Mouse (Mus musculus) MEL (cell line): ENCODE results near the gene Lin7c. TPM values are rescaled to one million over a fixed set of nuclear protein-coding genes. Genes with fewer than 3 reads are reported as not detected.

Experiments used
- DNase-seq: peaks from one replicate; pipeline ENCODE4 v3.0.0; 2011; ENCODE audit warnings: low read depth, low spot score
- H3K27ac ChIP-seq: 2 replicates; pipeline ENCODE4 v1.5.1; 2012; ENCODE audit warnings: low read depth, mild to moderate bottlenecking, control low read depth, low read length, moderate library complexity; ENCODE audit not compliant: control insufficient read depth
- H3K27me3 ChIP-seq, 2 experiments: fragments of 150-350 bp in 1 of 2; sonication (generic) in 1 of 2; 2 replicates each; pipeline ENCODE4 v1.6.1; 2012; ENCODE audit warnings: low read length in 2 of 2, mild to moderate bottlenecking in 2 of 2, improper control_type of control experiment in 1 of 2, moderate library complexity in 1 of 2; ENCODE audit not compliant: insufficient read depth in 2 of 2, control insufficient read depth in 1 of 2
- H3K36me3 ChIP-seq, 2 experiments: 2 replicates each; pipeline ENCODE4 v1.6.1; 2012 to 2014; ENCODE audit warnings: low read length in 2 of 2, improper control_type of control experiment in 1 of 2, inconsistent platforms in 1 of 2, mild to moderate bottlenecking in 1 of 2; ENCODE audit not compliant: insufficient read depth in 2 of 2, control insufficient read depth in 1 of 2
- H3K4me1 ChIP-seq, 2 experiments: fragments of 150-350 bp in 1 of 2; sonication (generic) in 1 of 2; 2 replicates each; pipeline ENCODE4 v1.6.1; 2012; ENCODE audit warnings: low read length in 2 of 2, improper control_type of control experiment in 1 of 2, mild to moderate bottlenecking in 1 of 2; ENCODE audit not compliant: insufficient read depth in 2 of 2, control insufficient read depth in 1 of 2
- H3K4me3 ChIP-seq, 2 experiments: fragments of 150-350 bp in 1 of 2; sonication (generic) in 1 of 2; 2 replicates each; pipeline ENCODE4 v1.5.1; 2012; ENCODE audit warnings: low read depth in 2 of 2, low read length in 2 of 2, mild to moderate bottlenecking in 2 of 2, moderate library complexity in 2 of 2, control low read depth in 1 of 2, improper control_type of control experiment in 1 of 2; ENCODE audit not compliant: control insufficient read depth in 1 of 2, insufficient read depth in 1 of 2
- H3K79me2 ChIP-seq: 2 replicates; pipeline ENCODE4 v1.6.1; 2012; ENCODE audit warnings: mild to moderate bottlenecking, low read length, moderate library complexity; ENCODE audit not compliant: control insufficient read depth, poor library complexity, insufficient read depth
- H3K9ac ChIP-seq: 2 replicates; pipeline ENCODE4 v1.6.1; 2012; ENCODE audit warnings: low read depth, mild to moderate bottlenecking, control low read depth, low read length, moderate library complexity; ENCODE audit not compliant: control insufficient read depth, poor library complexity, severe bottlenecking
- H3K9me3 ChIP-seq: fragments of 150-350 bp; sonication (generic); replicated peaks from 2 replicates; pipeline ENCODE4 v1.6.1; 2012; ENCODE audit warnings: mild to moderate bottlenecking, low read length, improper control_type of control experiment, moderate library complexity; ENCODE audit not compliant: insufficient read depth
- CHD2 ChIP-seq: IDR thresholded peaks from 2 replicates; pipeline ENCODE4 v1.6.1; 2011; ENCODE audit warnings: low read length, improper control_type of control experiment
- CTCF ChIP-seq, 3 experiments: IDR thresholded peaks in 2 of 3; conservative IDR thresholded peaks in 1 of 3; 2 replicates each; pipeline ENCODE4 v1.5.1; 2011 to 2012; ENCODE audit warnings: low read length in 3 of 3, low read depth in 2 of 3, mild to moderate bottlenecking in 2 of 3, improper control_type of control experiment in 1 of 3, inconsistent platforms in 1 of 3, mixed read lengths in 1 of 3, moderate library complexity in 1 of 3; ENCODE audit not compliant: control insufficient read depth in 1 of 3, insufficient read depth in 1 of 3, poor library complexity in 1 of 3, severe bottlenecking in 1 of 3
- EP300 ChIP-seq, 2 experiments: IDR thresholded peaks; 2 replicates each; pipeline ENCODE4 v1.6.1; 2011; ENCODE audit warnings: improper control_type of control experiment in 2 of 2, low read length in 2 of 2, low read depth in 1 of 2, mild to moderate bottlenecking in 1 of 2
- GATA1 ChIP-seq: IDR thresholded peaks from 2 replicates; pipeline ENCODE4 v1.6.1; 2011; ENCODE audit warnings: low read depth, low read length, improper control_type of control experiment
- HCFC1 ChIP-seq: IDR thresholded peaks from 2 replicates; pipeline ENCODE4 v1.6.1; 2012; ENCODE audit warnings: low read depth, mild to moderate bottlenecking, inconsistent platforms, low read length, improper control_type of control experiment, moderate library complexity
- JUND ChIP-seq: IDR thresholded peaks from 2 replicates; pipeline ENCODE4 v1.6.1; 2011; ENCODE audit warnings: low read depth, mild to moderate bottlenecking, improper control_type of control experiment, low read length
- KAT2A ChIP-seq: conservative IDR thresholded peaks from 2 replicates; pipeline ENCODE4 v1.6.1; 2012; ENCODE audit warnings: low read depth, low read length, improper control_type of control experiment, inconsistent platforms
- MAFK ChIP-seq: IDR thresholded peaks from 2 replicates; pipeline ENCODE4 v1.6.1; 2011; ENCODE audit warnings: low read depth, mild to moderate bottlenecking, low read length, improper control_type of control experiment, borderline replicate concordance
- MAX ChIP-seq: IDR thresholded peaks from 2 replicates; pipeline ENCODE4 v1.6.1; 2011; ENCODE audit warnings: low read length, improper control_type of control experiment
- MAZ ChIP-seq: IDR thresholded peaks from 2 replicates; pipeline ENCODE4 v1.6.1; 2012; ENCODE audit warnings: low read depth, mild to moderate bottlenecking, inconsistent platforms, low read length, improper control_type of control experiment
- MYB ChIP-seq: IDR thresholded peaks from 2 replicates; pipeline ENCODE4 v1.6.1; 2011; ENCODE audit warnings: mild to moderate bottlenecking, low read depth, low read length, improper control_type of control experiment
- NRF1 ChIP-seq: IDR thresholded peaks from 2 replicates; pipeline ENCODE4 v1.6.1; 2014; ENCODE audit warnings: low read depth, mild to moderate bottlenecking, inconsistent platforms, low read length, improper control_type of control experiment, moderate library complexity; ENCODE audit not compliant: poor library complexity, insufficient read depth, severe bottlenecking
- POLR2A ChIP-seq, 2 experiments: IDR thresholded peaks; 2 replicates each; pipeline ENCODE4 v1.6.1; 2011 to 2012; ENCODE audit warnings: low read length in 2 of 2, mild to moderate bottlenecking in 2 of 2, control low read depth in 1 of 2, improper control_type of control experiment in 1 of 2, low read depth in 1 of 2, moderate library complexity in 1 of 2; ENCODE audit not compliant: control insufficient read depth in 1 of 2, insufficient read depth in 1 of 2, poor library complexity in 1 of 2
- POLR2AphosphoS5 ChIP-seq: IDR thresholded peaks from 2 replicates; pipeline ENCODE4 v1.6.1; 2012; ENCODE audit warnings: low read depth, borderline replicate concordance, mild to moderate bottlenecking, inconsistent platforms, low read length, moderate library complexity, mixed read lengths
- RAD21 ChIP-seq: IDR thresholded peaks from 2 replicates; pipeline ENCODE4 v1.6.1; 2011; ENCODE audit warnings: mild to moderate bottlenecking, low read depth, low read length, improper control_type of control experiment
- RCOR1 ChIP-seq: IDR thresholded peaks from 2 replicates; pipeline ENCODE4 v1.6.1; 2012; ENCODE audit warnings: low read depth, mild to moderate bottlenecking, inconsistent platforms, low read length, improper control_type of control experiment
- ZC3H11A ChIP-seq: IDR thresholded peaks from 2 replicates; pipeline ENCODE4 v1.6.1; 2012; ENCODE audit warnings: low read depth, mild to moderate bottlenecking, inconsistent platforms, low read length, improper control_type of control experiment
- ZKSCAN1 ChIP-seq: IDR thresholded peaks from 2 replicates; pipeline ENCODE4 v1.6.1; 2012; ENCODE audit warnings: low read depth, mild to moderate bottlenecking, inconsistent platforms, low read length, improper control_type of control experiment, moderate library complexity
- ZMIZ1 ChIP-seq: IDR thresholded peaks from 2 replicates; pipeline ENCODE4 v1.6.1; 2012; ENCODE audit warnings: low read depth, mild to moderate bottlenecking, inconsistent platforms, low read length, improper control_type of control experiment, moderate library complexity
- ZNF384 ChIP-seq: IDR thresholded peaks from 2 replicates; pipeline ENCODE4 v1.6.1; 2012; ENCODE audit warnings: low read depth, mild to moderate bottlenecking, inconsistent platforms, low read length, improper control_type of control experiment
- polyA plus RNA-seq, 2 experiments: library from polyadenylated mRNA; stranded (reverse) in 1 of 2; unstranded in 1 of 2; fragments of >175 nt in 1 of 2; fragments of >200 nt in 1 of 2; gene quantifications; 2 replicates each; pipeline versions ENCODE4 v1.2.1 to v1.2.4; 2012; ENCODE audit warnings: low replicate concordance in 2 of 2, low read depth in 1 of 2; ENCODE audit not compliant: insufficient read length in 2 of 2, insufficient read depth in 1 of 2, missing spikeins in 1 of 2
- total RNA-seq: library from RNA; depleted of rRNA; stranded (reverse); fragments of 300-350 nt; gene quantifications from 2 replicates; pipeline ENCODE4 v1.2.3, GENCODE M21; 2012

The Lin7c gene
- total and polyA plus RNA-seq, 3 experiments: 45.0 to 46.8 TPM; not detected in 1

GRCm38 (mm10) chr2:109921298-109922035 is 30.8 kb downstream of the Lin7c start:
- Histone ChIP-seq H3K36me3 (peaks cover 0 to 17% of the 10 kb centered on the region in 2 experiments; a peak in 2 of 4 replicates), H3K4me3 (no peak overlapping the region), H3K27ac (no peak overlapping the region)
- no peak for TF ChIP-seq POLR2A (IDR thresholded peaks at IDR 0.05; ENCODE audit: control insufficient read depth in 1 of 2, insufficient read depth in 1 of 2, low read depth in 1 of 2, low read length in 2 of 2, poor library complexity in 1 of 2)
- TF ChIP-seq ZC3H11A: no peak
- no peak for TF ChIP-seq JUND
- no peak for TF ChIP-seq ZKSCAN1
- no peak for TF ChIP-seq MYB
- TF ChIP-seq MAX: no peak
- TF ChIP-seq KAT2A: no peak
- no peak for TF ChIP-seq MAZ
- no peak for TF ChIP-seq RAD21
- no peak for TF ChIP-seq MAFK
- TF ChIP-seq, all 39 proteins: peak for 0
- Histone ChIP-seq H3K27me3 (no peaks in the 10 kb centered on the region), H3K79me2 (peaks cover 6% of the 10 kb centered on the region), H3K9ac (no peak overlapping the region), H3K4me1 (peaks cover 12 to 20% of the 10 kb centered on the region in 2 experiments; a peak in 3 of 4 replicates), H3K9me3 (no peaks in the 10 kb centered on the region)
- DNase-seq: no peak

DNA sequence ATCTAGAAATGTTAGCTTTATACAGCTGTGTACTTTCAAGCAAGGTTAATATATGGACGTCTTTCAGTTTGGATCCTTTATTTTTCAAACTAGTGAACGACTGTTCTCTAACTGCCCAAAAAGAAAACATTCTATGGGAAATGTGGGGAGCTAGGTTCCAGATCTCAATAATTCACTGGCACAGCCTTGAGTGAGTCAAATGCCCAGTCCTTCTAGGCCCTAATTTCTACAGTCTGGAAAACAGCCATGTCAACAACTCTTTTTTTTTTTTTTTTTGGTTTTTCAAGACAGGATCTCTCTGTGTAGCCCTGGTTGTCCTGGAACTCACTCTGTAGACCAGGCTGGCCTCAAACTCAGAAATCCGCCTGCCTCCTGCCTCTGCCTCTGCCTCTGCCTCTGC is 31.7 kb downstream of the Lin7c start:
- no peaks in the 10 kb centered on the region for H3K27me3 ChIP-seq
- H3K79me2 ChIP-seq: peaks cover 6% of the 10 kb centered on the region
- DNase-seq: no peak
- TF ChIP-seq POLR2AphosphoS5 (no peak), MAFK (no peak), RAD21 (no peak), ZC3H11A (no peak), ZNF384 (no peak), ZMIZ1 (no peak), NRF1 (no peak), KAT2A (no peak), CHD2 (no peak), RCOR1 (no peak), GATA1 (no peak), EP300 (IDR thresholded peaks at IDR 0.05; ENCODE audit: low read depth in 1 of 2, low read length in 2 of 2) (no peak), MYB (no peak), HCFC1 (no peak), CTCF (IDR thresholded peaks at IDR 0.05 in 2 of 3, conservative IDR thresholded peaks at IDR 0.05 in 1 of 3; ENCODE audit: control insufficient read depth in 1 of 3, insufficient read depth in 1 of 3, low read depth in 2 of 3, low read length in 3 of 3, poor library complexity in 1 of 3, severe bottlenecking in 1 of 3) (no peak)
- H3K4me3 ChIP-seq: no peak overlapping the region
- peaks cover 0 to 17% of the 10 kb centered on the region in 2 experiments; a peak in 2 of 4 replicates for H3K36me3 ChIP-seq
- no peaks in the 10 kb centered on the region for H3K9me3 ChIP-seq
- no peak overlapping the region for H3K27ac ChIP-seq
- H3K9ac ChIP-seq: no peak overlapping the region
- peaks cover 12 to 20% of the 10 kb centered on the region in 2 experiments; a peak in 3 of 4 replicates for H3K4me1 ChIP-seq
